Mouse (Mus musculus): ENCODE measurements at regions not wholly inside any gene's neighbourhood (a gene's known extent, or its start where the extent isn't known, plus 50 kb on each side); places are given as distances from the start of the nearest gene placed in this dataset.

GRCm38 (mm10) chr8:125342521-125342920 is 227.1 kb downstream of the Sipa1l2 start:
- TF ChIP-seq CTCF (IDR thresholded peaks at IDR 0.05; ENCODE audit: low read depth) (no peak), EP300 (IDR thresholded peaks at IDR 0.05; ENCODE audit: low read depth) (no peak)

Data from heart, postnatal 0 days (tissue).